Mouse (Mus musculus): ENCODE results near the gene Sap30bp. TPM values are rescaled to one million over a fixed set of nuclear protein-coding genes. Genes with fewer than 3 reads are reported as not detected.

Sap30bp gene
- total and polyA plus RNA-seq, 2 experiments from 2014 or later = 49.5 to 60.4 TPM

DNA sequence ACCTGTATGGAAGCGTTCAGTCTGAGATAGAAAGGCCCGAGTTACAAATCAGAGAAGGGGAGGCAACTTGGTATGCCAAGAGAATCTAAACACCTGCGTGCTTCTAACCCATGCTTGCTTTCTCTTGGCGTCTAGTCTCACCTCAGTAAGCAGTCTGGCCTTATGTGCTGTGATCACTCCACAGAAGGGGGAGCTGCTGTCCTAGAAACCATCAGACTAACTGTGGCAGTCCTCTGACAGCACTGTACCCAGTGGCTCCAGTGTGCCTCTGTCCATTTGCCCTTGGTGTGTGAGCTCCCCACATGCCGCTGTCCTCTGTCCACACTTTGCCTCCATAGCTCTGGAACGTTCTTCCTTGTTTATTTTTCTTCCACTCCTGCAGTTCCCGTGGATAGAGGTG is 8.9 kb downstream of the Sap30bp start:
- H3K4me2 ChIP-seq (ENCODE audit: low read depth) = no peak overlapping the region
- no peak overlapping the region for H3K9ac ChIP-seq
- no peak for TF ChIP-seq CTCF (IDR thresholded peaks at IDR 0.05; ENCODE audit: low read depth)
- ATAC-seq (no peak), DNase-seq (no peak)
- H3K36me3 ChIP-seq (ENCODE audit: insufficient read depth) = peaks cover 88% of the 10 kb centered on the region
- H3K27me3 ChIP-seq (ENCODE audit: insufficient read depth, low read length) = no peaks in the 10 kb centered on the region
- no peaks in the 10 kb centered on the region for H3K4me1 ChIP-seq (ENCODE audit: insufficient read depth)
- H3K9me3 ChIP-seq (ENCODE audit: low read length) = no peaks in the 10 kb centered on the region
- no peak overlapping the region for H3K4me3 ChIP-seq (ENCODE audit: low read depth, low read length)
- no peak overlapping the region for H3K27ac ChIP-seq (ENCODE audit: low read depth, low read length)
- WGBS = 89% methylated on average over 7 of the region's 7 CpGs

DNA sequence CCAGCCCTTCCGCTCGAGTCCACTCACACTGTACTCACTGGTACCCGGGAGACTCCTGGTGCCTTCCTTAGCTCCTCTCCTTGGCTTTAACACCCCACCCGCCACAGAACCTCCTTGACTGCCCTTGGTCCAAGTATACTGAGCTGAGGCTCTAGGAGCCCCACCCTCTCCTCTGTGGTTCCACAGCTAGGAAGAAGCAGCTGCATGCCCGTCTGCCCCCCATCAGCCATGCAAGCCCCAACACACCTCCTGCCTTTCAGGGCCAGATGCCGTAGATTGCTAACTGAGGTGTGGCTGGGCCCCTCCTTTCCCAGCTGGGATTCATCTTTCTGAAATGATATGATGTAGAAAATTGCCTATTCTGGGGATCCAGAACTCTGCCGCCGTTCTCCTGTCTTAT is 12.2 kb downstream of the Sap30bp start:
- 94% methylated on average over 8 of the region's 8 CpGs for WGBS

DNA sequence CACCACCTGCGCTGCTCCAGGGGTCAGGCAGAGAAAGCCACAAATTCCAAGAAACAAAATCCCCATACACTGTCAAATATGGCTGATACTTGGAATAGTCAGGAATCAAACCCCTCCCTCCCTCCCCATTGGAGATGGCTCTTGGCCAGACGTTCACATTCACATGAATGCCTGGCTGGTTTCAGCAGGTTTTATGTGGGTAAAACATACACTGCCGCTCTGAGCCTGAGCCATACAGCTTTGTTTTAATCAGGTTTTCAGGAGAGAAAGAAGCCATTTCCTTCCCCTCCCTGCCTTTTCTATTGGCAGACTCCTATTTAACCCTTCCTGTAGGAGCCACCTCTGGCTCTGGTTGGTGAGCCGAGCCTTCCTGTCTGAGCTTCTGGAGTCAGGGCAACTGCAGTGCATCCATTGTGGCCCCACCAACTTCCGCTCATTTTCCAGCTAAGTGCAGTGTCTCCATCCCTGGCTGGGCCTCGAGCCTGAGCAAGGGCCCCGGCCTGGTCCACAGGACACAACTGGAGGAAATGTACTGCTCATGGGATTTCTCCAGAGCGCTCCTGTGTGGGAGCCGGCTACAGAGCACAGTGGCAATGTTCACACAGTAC is 13.2 kb downstream of the Sap30bp start:
- DNase-seq = no peak
- no peak for TF ChIP-seq CTCF (IDR thresholded peaks at IDR 0.05; ENCODE audit: low read depth)
- no peaks in the 10 kb centered on the region for H3K9me3 ChIP-seq (ENCODE audit: low read length)
- ATAC-seq = no peak; the same call in 1 of the 2 replicates
- no peak overlapping the region for H3K4me2 ChIP-seq (ENCODE audit: low read depth)
- peaks cover 78% of the 10 kb centered on the region for H3K36me3 ChIP-seq (ENCODE audit: insufficient read depth)
- no peaks in the 10 kb centered on the region for H3K4me1 ChIP-seq (ENCODE audit: insufficient read depth)
- H3K4me3 ChIP-seq (ENCODE audit: low read depth, low read length) = no peak overlapping the region
- H3K27ac ChIP-seq (ENCODE audit: low read depth, low read length) = no peak overlapping the region
- 79% methylated on average over 9 of the region's 9 CpGs for WGBS
- no peak overlapping the region for H3K9ac ChIP-seq
- no peaks in the 10 kb centered on the region for H3K27me3 ChIP-seq (ENCODE audit: insufficient read depth, low read length)

More for the DNA sequence above, 12.2 kb downstream of the Sap30bp start:
- Histone ChIP-seq H3K9ac (no peak overlapping the region), H3K36me3 (ENCODE audit: insufficient read depth) (peaks cover 84% of the 10 kb centered on the region), H3K4me3 (ENCODE audit: low read depth, low read length) (no peak overlapping the region), H3K4me1 (ENCODE audit: insufficient read depth) (no peaks in the 10 kb centered on the region), H3K4me2 (ENCODE audit: low read depth) (no peak overlapping the region), H3K27ac (ENCODE audit: low read depth, low read length) (no peak overlapping the region), H3K27me3 (ENCODE audit: insufficient read depth, low read length) (no peaks in the 10 kb centered on the region), H3K9me3 (ENCODE audit: low read length) (no peaks in the 10 kb centered on the region)
- DNase-seq = no peak
- TF ChIP-seq CTCF (IDR thresholded peaks at IDR 0.05; ENCODE audit: low read depth) = no peak
- ATAC-seq = no peak

DNA sequence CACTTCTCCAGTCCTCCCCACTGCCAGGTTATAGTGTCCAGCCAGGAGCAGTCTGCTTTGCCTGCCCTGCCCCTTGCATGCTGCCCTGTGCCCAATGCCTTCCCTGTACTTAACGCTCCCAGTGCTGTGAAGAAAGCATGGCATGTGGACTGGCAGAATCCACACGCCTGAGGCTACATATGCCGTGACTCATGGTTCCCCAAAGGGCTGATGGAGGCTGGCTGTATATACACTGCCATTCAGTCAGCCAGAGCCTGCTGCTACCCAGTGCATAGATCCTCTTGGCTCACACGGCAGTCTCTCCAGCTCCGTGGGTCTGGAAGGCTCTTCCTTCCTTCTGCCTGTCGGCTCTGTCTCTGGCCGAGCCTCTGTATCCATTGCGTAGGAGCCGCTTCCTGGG is 15.2 kb downstream of the Sap30bp start:
- H3K9ac ChIP-seq = no peak overlapping the region
- no peak overlapping the region for H3K27ac ChIP-seq (ENCODE audit: low read depth, low read length)
- no peak overlapping the region for H3K4me2 ChIP-seq (ENCODE audit: low read depth)
- no peak for TF ChIP-seq CTCF (IDR thresholded peaks at IDR 0.05; ENCODE audit: low read depth)
- no peak for ATAC-seq
- DNase-seq = no peak
- no peaks in the 10 kb centered on the region for H3K27me3 ChIP-seq (ENCODE audit: insufficient read depth, low read length)
- H3K36me3 ChIP-seq (ENCODE audit: insufficient read depth) = peaks cover 72% of the 10 kb centered on the region
- H3K4me3 ChIP-seq (ENCODE audit: low read depth, low read length) = no peak overlapping the region
- no peaks in the 10 kb centered on the region for H3K4me1 ChIP-seq (ENCODE audit: insufficient read depth)
- H3K9me3 ChIP-seq (ENCODE audit: low read length) = no peaks in the 10 kb centered on the region
- WGBS = 92% methylated on average over 9 of the region's 9 CpGs

DNA sequence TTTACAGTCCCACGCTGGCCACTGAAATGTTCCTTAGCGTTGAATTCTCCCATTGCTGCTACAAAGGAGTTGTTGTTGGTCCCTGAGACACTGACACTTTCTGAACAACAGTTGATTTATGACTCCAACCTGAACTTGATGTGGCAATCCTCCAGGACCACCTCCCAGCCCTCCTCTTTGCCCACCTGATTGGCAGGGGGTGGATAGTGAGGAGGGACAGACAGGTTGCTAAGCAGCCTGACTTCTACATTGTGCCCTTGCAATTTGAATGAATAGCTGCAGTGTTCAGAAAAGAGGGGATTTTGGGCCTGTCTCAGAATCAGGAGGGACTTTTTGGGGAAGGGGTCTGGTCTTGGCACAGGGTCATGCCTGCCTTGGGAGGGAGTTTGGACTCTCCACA is 17.6 kb downstream of the Sap30bp start:
- Histone ChIP-seq H3K27me3 (ENCODE audit: insufficient read depth, low read length) (no peaks in the 10 kb centered on the region), H3K9me3 (ENCODE audit: low read length) (no peaks in the 10 kb centered on the region), H3K9ac (no peak overlapping the region), H3K4me3 (ENCODE audit: low read depth, low read length) (no peak overlapping the region), H3K36me3 (ENCODE audit: insufficient read depth) (peaks cover 64% of the 10 kb centered on the region), H3K4me2 (ENCODE audit: low read depth) (no peak overlapping the region), H3K4me1 (ENCODE audit: insufficient read depth) (no peaks in the 10 kb centered on the region), H3K27ac (ENCODE audit: low read depth, low read length) (no peak overlapping the region)
- DNase-seq (no peak), ATAC-seq (no peak)
- 88% methylated on average over 2 of the region's 2 CpGs for WGBS
- TF ChIP-seq CTCF (IDR thresholded peaks at IDR 0.05; ENCODE audit: low read depth) = no peak

DNA sequence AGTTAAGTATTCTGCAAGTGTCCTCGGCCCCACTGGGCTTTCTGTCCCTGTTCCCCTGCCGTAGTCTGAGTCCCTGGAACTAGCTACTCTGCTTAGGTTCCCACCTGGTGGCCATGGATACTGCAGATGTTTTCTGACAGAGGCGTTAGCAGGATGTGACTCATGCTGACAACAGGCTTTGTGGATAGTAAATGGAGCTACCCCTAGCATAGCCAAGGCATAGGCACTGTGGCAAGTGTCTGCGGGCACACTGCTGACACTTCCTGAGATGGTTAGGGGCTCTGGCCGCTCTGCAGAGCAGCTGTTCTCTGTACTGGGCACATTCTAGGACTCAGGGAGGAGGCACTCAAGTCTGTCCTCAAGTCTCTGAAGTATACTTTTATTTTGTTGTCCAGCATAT is 21.6 kb downstream of the Sap30bp start:
- Histone ChIP-seq H3K9me3 (ENCODE audit: low read length) (no peaks in the 10 kb centered on the region), H3K4me2 (ENCODE audit: low read depth) (no peak overlapping the region), H3K4me3 (ENCODE audit: low read depth, low read length) (no peak overlapping the region), H3K9ac (no peak overlapping the region), H3K27ac (ENCODE audit: low read depth, low read length) (no peak overlapping the region), H3K4me1 (ENCODE audit: insufficient read depth) (no peaks in the 10 kb centered on the region), H3K36me3 (ENCODE audit: insufficient read depth) (peaks cover 49% of the 10 kb centered on the region), H3K27me3 (ENCODE audit: insufficient read depth, low read length) (no peaks in the 10 kb centered on the region)
- TF ChIP-seq CTCF (IDR thresholded peaks at IDR 0.05; ENCODE audit: low read depth) = no peak
- ATAC-seq (no peak), DNase-seq (no peak)
- WGBS = 71% methylated on average over 5 of the region's 5 CpGs

DNA sequence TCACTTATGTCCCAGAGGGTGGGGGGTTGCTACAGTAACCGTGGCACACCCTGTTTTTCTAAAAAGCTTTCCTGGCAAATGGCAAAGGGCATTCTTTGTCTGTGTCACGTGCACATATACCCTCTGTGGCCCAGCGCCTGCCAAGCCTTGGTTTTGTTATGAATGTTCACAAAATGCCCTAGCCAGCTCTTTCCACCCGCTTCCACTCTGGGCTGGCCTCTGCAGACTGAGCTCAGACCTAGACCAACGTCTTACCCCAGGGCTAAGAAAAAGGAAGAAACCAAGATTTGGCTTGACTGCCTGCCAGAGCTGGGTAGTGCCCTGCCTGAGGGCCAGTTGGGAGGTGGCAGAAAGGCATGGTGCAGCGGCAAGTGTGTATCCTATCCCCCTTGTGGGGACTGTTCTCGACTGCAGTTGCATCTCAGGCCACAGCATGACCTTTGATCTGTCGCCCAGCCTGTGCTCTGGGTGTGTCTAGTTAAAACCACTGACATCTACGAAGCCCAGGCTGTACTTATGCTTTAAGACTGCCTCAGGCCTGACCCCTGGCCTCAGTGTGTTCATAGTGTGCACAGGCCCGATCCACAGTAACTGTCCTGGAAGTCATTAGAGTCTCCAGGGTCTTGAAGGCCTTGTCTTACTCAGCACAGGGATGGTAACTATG is 22.2 kb downstream of the Sap30bp start:
- WGBS = 51% methylated on average over 10 of the region's 10 CpGs
- TF ChIP-seq CTCF (IDR thresholded peaks at IDR 0.05; ENCODE audit: low read depth) = no peak
- Histone ChIP-seq H3K27me3 (ENCODE audit: insufficient read depth, low read length) (no peaks in the 10 kb centered on the region), H3K4me3 (ENCODE audit: low read depth, low read length) (no peak overlapping the region), H3K27ac (ENCODE audit: low read depth, low read length) (no peak overlapping the region; the same call in 1 of the 2 replicates), H3K4me2 (ENCODE audit: low read depth) (no peak overlapping the region), H3K4me1 (ENCODE audit: insufficient read depth) (no peaks in the 10 kb centered on the region), H3K9ac (no peak overlapping the region), H3K9me3 (ENCODE audit: low read length) (no peaks in the 10 kb centered on the region), H3K36me3 (ENCODE audit: insufficient read depth) (peaks cover 55% of the 10 kb centered on the region)
- DNase-seq (no peak), ATAC-seq (peak; percentile 50; the same call in 1 of the 2 replicates)
